Mouse (Mus musculus): ENCODE data around the gene Inpp5a. TPM values are rescaled to one million over a fixed set of nuclear protein-coding genes. Genes with fewer than 3 reads are reported as not detected.

The Inpp5a gene
- polyA plus RNA-seq, 1 experiment from 2014 or later, result 46.2 TPM

GRCm38 (mm10) chr7:139584221-139585175 lies 195.6 kb downstream of the Inpp5a start:
- peak overlapping the region; percentile 6; the same call in 1 of the 2 replicates for H3K4me3 ChIP-seq (ENCODE audit: low read depth, low read length)
- H3K4me2 ChIP-seq (replicated peaks; ENCODE audit: low read depth, low read length), result no peak overlapping the region; the same call in 1 of the 2 replicates
- no peaks in the 10 kb centered on the region for H3K36me3 ChIP-seq (ENCODE audit: control insufficient read depth, insufficient read depth, low read length)
- H3K27me3 ChIP-seq (ENCODE audit: control insufficient read depth, insufficient read depth, low read length), result peaks cover 55% of the 10 kb centered on the region
- no peaks in the 10 kb centered on the region; the same call in 1 of the 2 replicates for H3K4me1 ChIP-seq (ENCODE audit: control insufficient read depth, insufficient read depth, low read length)
- WGBS, result 1% methylated on average over 53 of the region's 53 CpGs
- no peak overlapping the region for H3K27ac ChIP-seq (ENCODE audit: low read length)
- no peak for ATAC-seq (ENCODE audit: insufficient number of reproducible peaks, insufficient read depth, low FRiP score, low read depth)
- no peaks in the 10 kb centered on the region for H3K9me3 ChIP-seq (ENCODE audit: control insufficient read depth, low read depth, low read length)
- no peak overlapping the region for H3K9ac ChIP-seq (replicated peaks; ENCODE audit: low read depth, low read length)

GRCm38 (mm10) chr7:139585183-139585821 lies 196.4 kb downstream of the Inpp5a start:
- no peak for ATAC-seq (ENCODE audit: insufficient number of reproducible peaks, insufficient read depth, low FRiP score, low read depth)
- no peak overlapping the region for H3K4me3 ChIP-seq (ENCODE audit: low read depth, low read length)
- no peak overlapping the region for H3K4me2 ChIP-seq (replicated peaks; ENCODE audit: low read depth, low read length)
- H3K9ac ChIP-seq (replicated peaks; ENCODE audit: low read depth, low read length), result no peak overlapping the region
- H3K9me3 ChIP-seq (ENCODE audit: control insufficient read depth, low read depth, low read length), result no peaks in the 10 kb centered on the region
- peaks cover 54% of the 10 kb centered on the region for H3K27me3 ChIP-seq (ENCODE audit: control insufficient read depth, insufficient read depth, low read length)
- 2% methylated on average over 29 of the region's 29 CpGs for WGBS
- no peaks in the 10 kb centered on the region; the same call in 1 of the 2 replicates for H3K4me1 ChIP-seq (ENCODE audit: control insufficient read depth, insufficient read depth, low read length)
- H3K27ac ChIP-seq (ENCODE audit: low read length), result no peak overlapping the region
- no peaks in the 10 kb centered on the region for H3K36me3 ChIP-seq (ENCODE audit: control insufficient read depth, insufficient read depth, low read length)

GRCm38 (mm10) chr7:139587919-139588318 lies 199.0 kb downstream of the Inpp5a start:
- Histone ChIP-seq H3K36me3 (ENCODE audit: control insufficient read depth, insufficient read depth, low read length) (no peaks in the 10 kb centered on the region), H3K27ac (ENCODE audit: low read length) (no peak overlapping the region), H3K9ac (replicated peaks; ENCODE audit: low read depth, low read length) (no peak overlapping the region), H3K4me3 (ENCODE audit: low read depth, low read length) (no peak overlapping the region), H3K9me3 (ENCODE audit: control insufficient read depth, low read depth, low read length) (no peaks in the 10 kb centered on the region), H3K4me2 (replicated peaks; ENCODE audit: low read depth, low read length) (no peak overlapping the region), H3K4me1 (ENCODE audit: control insufficient read depth, insufficient read depth, low read length) (no peaks in the 10 kb centered on the region; the same call in 1 of the 2 replicates), H3K27me3 (ENCODE audit: control insufficient read depth, insufficient read depth, low read length) (peaks cover 41% of the 10 kb centered on the region)
- ATAC-seq (ENCODE audit: insufficient number of reproducible peaks, insufficient read depth, low FRiP score, low read depth), result no peak
- WGBS, result 31% methylated on average over 7 of the region's 7 CpGs

DNA sequence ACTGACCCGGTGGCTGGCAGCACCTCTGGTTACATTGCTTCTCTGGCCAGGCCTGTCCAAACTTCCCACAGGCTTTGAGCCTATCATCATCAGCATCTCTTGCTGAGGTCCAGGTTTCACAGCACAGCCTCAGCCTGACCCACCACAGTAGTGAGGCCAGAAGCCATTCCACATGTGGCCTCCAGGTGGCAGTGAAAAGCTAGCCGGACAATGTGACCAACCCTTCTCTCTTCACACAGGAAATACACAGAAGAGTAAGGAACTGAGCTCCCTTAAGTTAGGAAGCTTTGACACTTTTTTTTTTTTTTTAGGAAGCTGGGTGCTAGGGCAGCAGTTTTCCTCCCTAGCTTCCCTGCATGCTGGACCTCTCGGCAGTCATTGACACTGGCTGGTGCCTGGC lies 201.4 kb downstream of the Inpp5a start:
- H3K9ac ChIP-seq (replicated peaks; ENCODE audit: low read depth, low read length), result no peak overlapping the region
- no peaks in the 10 kb centered on the region for H3K9me3 ChIP-seq (ENCODE audit: control insufficient read depth, low read depth, low read length)
- peaks cover 27% of the 10 kb centered on the region for H3K27me3 ChIP-seq (ENCODE audit: control insufficient read depth, insufficient read depth, low read length)
- WGBS, result 36% methylated on average over 3 of the region's 3 CpGs
- no peaks in the 10 kb centered on the region for H3K4me1 ChIP-seq (ENCODE audit: control insufficient read depth, insufficient read depth, low read length)
- H3K36me3 ChIP-seq (ENCODE audit: control insufficient read depth, insufficient read depth, low read length), result no peaks in the 10 kb centered on the region
- H3K4me3 ChIP-seq (ENCODE audit: low read depth, low read length), result no peak overlapping the region
- no peak overlapping the region for H3K4me2 ChIP-seq (replicated peaks; ENCODE audit: low read depth, low read length)
- H3K27ac ChIP-seq (ENCODE audit: low read length), result no peak overlapping the region
- peak; percentile 39; the same call in 1 of the 2 replicates for ATAC-seq (ENCODE audit: insufficient number of reproducible peaks, insufficient read depth, low FRiP score, low read depth)

- peaks cover 21% of the 10 kb centered on the region for H3K27me3 ChIP-seq (ENCODE audit: control insufficient read depth, insufficient read depth, low read length)
- no peak overlapping the region for H3K4me2 ChIP-seq (replicated peaks; ENCODE audit: low read depth, low read length)
- 80% methylated on average over 5 of the region's 5 CpGs for WGBS
- H3K4me3 ChIP-seq (ENCODE audit: low read depth, low read length), result no peak overlapping the region
- no peaks in the 10 kb centered on the region for H3K4me1 ChIP-seq (ENCODE audit: control insufficient read depth, insufficient read depth, low read length)
- no peak for ATAC-seq (ENCODE audit: insufficient number of reproducible peaks, insufficient read depth, low FRiP score, low read depth)
- H3K9me3 ChIP-seq (ENCODE audit: control insufficient read depth, low read depth, low read length), result no peaks in the 10 kb centered on the region
- no peak overlapping the region for H3K27ac ChIP-seq (ENCODE audit: low read length)
- H3K36me3 ChIP-seq (ENCODE audit: control insufficient read depth, insufficient read depth, low read length), result no peaks in the 10 kb centered on the region
- no peak overlapping the region for H3K9ac ChIP-seq (replicated peaks; ENCODE audit: low read depth, low read length)
Observed at GRCm38 (mm10) chr7:139591311-139591710, 202.4 kb downstream of the Inpp5a start.

DNA sequence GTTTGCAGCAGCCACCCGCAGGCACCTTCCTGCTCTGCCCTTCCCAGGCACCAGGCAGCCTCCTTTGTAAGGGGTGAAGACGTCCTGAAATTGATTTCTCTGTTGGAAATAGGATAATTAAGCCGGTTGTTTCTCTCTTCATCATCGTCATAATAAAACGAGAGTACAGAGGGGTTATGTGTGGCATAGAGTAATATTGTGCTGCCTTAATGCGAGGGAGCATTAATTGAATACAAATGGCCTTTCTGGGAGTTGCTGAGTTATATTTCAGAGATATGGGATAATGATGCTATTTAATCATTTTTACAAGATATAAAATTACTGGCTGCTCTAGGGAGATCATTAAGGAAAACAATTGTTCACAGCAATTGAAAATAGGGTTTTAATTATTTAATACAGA lies 206.4 kb downstream of the Inpp5a start:
- H3K36me3 ChIP-seq (ENCODE audit: control insufficient read depth, insufficient read depth, low read length), result no peaks in the 10 kb centered on the region
- no peak overlapping the region for H3K4me3 ChIP-seq (ENCODE audit: low read depth, low read length)
- no peak overlapping the region for H3K27ac ChIP-seq (ENCODE audit: low read length)
- WGBS, result 70% methylated on average over 6 of the region's 6 CpGs
- no peak overlapping the region for H3K4me2 ChIP-seq (replicated peaks; ENCODE audit: low read depth, low read length)
- no peak for ATAC-seq (ENCODE audit: insufficient number of reproducible peaks, insufficient read depth, low FRiP score, low read depth)
- H3K4me1 ChIP-seq (ENCODE audit: control insufficient read depth, insufficient read depth, low read length), result no peaks in the 10 kb centered on the region
- no peak overlapping the region for H3K9ac ChIP-seq (replicated peaks; ENCODE audit: low read depth, low read length)
- H3K9me3 ChIP-seq (ENCODE audit: control insufficient read depth, low read depth, low read length), result no peaks in the 10 kb centered on the region
- H3K27me3 ChIP-seq (ENCODE audit: control insufficient read depth, insufficient read depth, low read length), result no peaks in the 10 kb centered on the region

GRCm38 (mm10) chr7:139595862-139596261 lies 207.0 kb downstream of the Inpp5a start:
- H3K9ac ChIP-seq (replicated peaks; ENCODE audit: low read depth, low read length), result no peak overlapping the region
- H3K4me3 ChIP-seq (ENCODE audit: low read depth, low read length), result no peak overlapping the region
- H3K27ac ChIP-seq (ENCODE audit: low read length), result no peak overlapping the region
- WGBS, result 68% methylated on average over 6 of the region's 6 CpGs
- H3K9me3 ChIP-seq (ENCODE audit: control insufficient read depth, low read depth, low read length), result no peaks in the 10 kb centered on the region
- no peaks in the 10 kb centered on the region for H3K4me1 ChIP-seq (ENCODE audit: control insufficient read depth, insufficient read depth, low read length)
- H3K4me2 ChIP-seq (replicated peaks; ENCODE audit: low read depth, low read length), result no peak overlapping the region
- H3K36me3 ChIP-seq (ENCODE audit: control insufficient read depth, insufficient read depth, low read length), result no peaks in the 10 kb centered on the region
- ATAC-seq (ENCODE audit: insufficient number of reproducible peaks, insufficient read depth, low FRiP score, low read depth), result no peak
- no peaks in the 10 kb centered on the region for H3K27me3 ChIP-seq (ENCODE audit: control insufficient read depth, insufficient read depth, low read length)

- Histone ChIP-seq H3K27ac (ENCODE audit: low read length) (no peak overlapping the region), H3K36me3 (ENCODE audit: control insufficient read depth, insufficient read depth, low read length) (no peaks in the 10 kb centered on the region), H3K27me3 (ENCODE audit: control insufficient read depth, insufficient read depth, low read length) (no peaks in the 10 kb centered on the region), H3K4me1 (ENCODE audit: control insufficient read depth, insufficient read depth, low read length) (no peaks in the 10 kb centered on the region), H3K4me3 (ENCODE audit: low read depth, low read length) (no peak overlapping the region), H3K9me3 (ENCODE audit: control insufficient read depth, low read depth, low read length) (no peaks in the 10 kb centered on the region), H3K9ac (replicated peaks; ENCODE audit: low read depth, low read length) (no peak overlapping the region), H3K4me2 (replicated peaks; ENCODE audit: low read depth, low read length) (no peak overlapping the region)
- 75% methylated on average over 2 of the region's 2 CpGs for WGBS
- ATAC-seq (ENCODE audit: insufficient number of reproducible peaks, insufficient read depth, low FRiP score, low read depth), result no peak
Observed at GRCm38 (mm10) chr7:139610328-139610727, 221.4 kb downstream of the Inpp5a start.

All from stomach, embryonic 14.5 days (tissue).